Mouse (Mus musculus): ENCODE data around the gene Ppp1r12a. TPM values are rescaled to one million over a fixed set of nuclear protein-coding genes. Genes with fewer than 3 reads are reported as not detected.

Gene Ppp1r12a
- total RNA-seq (2021): 100 to 1,000 TPM; 102 to 127 TPM
- long read RNA-seq, experiment 1, partial matches to known transcripts: 17 of 30 reads
- long read RNA-seq, experiment 1, other reads (novel, unspliced or antisense): 13 of 30 reads
- long read RNA-seq, experiment 2, partial matches to known transcripts: 0 of 2 reads
- long read RNA-seq, experiment 2, other reads (novel, unspliced or antisense): 2 of 2 reads

DNA sequence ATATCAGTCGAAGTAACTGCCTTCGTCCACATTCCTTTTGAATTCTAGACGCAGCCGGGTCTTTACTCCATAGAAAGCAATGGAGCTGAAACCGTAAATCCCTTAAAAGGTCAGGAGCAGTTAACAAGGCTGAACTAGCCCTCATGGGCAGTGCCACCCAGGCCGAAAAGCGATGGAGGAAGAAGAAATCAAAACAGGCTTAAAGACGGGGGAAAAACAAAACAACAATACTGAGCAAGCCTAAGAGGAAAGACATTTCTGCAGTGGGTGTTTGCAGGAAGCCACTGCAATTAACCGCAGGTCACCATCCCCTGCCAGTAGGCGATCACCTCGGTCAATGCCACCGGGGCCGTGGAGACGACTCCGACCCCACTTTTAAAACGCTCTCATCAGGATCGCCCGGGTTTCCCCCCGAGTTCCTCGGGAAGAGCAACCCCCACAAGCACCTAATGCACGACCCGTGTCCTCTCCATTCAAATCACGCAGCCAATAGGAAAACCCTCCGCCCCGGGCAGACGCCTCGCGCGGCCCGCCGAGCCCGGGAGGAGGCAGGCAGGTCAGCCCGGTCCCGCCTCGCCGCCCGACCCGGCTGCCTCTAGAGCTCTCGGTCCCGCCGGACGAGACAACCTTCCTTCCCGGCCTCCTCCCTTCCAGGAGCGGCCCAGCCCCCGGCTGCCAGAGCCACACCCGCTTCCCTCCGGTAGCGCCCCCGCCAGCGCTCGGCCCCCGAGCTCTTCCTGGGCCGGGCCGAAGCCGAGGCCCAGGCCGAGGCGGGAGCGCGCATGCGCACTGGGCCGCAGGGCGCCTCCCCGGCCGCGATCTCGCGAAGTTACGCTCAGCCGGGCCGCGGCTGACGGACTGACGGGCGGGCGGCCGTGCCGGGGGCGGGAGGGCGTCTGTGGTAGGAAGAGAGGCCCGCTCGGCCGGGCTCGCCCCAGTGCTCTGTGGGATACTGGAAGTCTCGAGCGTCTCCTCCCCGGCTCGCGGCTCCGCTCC, at the start of gene Ppp1r12a:
Gene Ppp1r12a, plus strand, starts transcription at position 933 of the 996 bp plus-strand sequence.
- DNase-seq: peak; percentile 97 to 98

DNA sequence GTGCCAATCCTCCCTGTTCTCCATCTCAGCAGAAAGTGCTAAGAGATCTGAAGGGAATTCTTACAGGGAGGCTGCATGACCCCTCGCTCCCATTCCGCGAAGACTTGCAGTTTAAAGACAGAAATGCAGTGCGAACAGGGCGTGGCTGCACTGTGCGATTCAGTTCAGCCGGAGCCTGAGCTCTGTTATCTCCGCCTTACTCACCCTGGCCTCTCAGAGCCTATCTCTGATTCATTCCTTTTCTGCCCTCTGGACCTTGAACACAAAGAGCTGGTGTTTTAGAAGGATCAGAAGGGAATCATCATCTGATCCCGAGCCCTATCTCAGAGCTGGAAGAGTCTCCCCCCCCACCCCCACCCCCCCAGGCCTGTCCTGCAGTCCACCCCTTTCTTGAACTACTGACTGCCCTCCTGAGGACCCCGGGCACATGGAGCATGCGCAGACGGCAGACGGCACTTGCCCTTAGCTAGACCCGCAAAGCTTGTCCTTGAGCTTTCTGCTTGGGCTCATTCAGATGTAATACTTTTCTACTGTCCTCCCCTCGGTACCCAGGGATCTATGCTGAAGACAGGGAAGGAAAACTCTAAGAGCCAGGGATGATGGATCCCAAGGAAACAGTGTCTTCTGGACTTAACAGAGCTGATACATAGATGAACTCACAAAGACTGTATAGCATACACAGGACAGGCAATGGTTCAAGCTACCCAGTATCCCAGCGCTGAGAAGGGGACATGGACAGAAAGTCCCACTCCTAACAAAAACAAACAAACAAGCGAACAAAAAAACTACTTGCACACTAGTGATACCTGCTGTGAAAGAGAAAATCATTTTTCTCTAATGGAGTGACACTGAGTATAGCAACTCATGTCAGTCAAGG, 48.4 kb upstream of the Ppp1r12a start:
- peak; percentile 68 to 73 for DNase-seq

DNA sequence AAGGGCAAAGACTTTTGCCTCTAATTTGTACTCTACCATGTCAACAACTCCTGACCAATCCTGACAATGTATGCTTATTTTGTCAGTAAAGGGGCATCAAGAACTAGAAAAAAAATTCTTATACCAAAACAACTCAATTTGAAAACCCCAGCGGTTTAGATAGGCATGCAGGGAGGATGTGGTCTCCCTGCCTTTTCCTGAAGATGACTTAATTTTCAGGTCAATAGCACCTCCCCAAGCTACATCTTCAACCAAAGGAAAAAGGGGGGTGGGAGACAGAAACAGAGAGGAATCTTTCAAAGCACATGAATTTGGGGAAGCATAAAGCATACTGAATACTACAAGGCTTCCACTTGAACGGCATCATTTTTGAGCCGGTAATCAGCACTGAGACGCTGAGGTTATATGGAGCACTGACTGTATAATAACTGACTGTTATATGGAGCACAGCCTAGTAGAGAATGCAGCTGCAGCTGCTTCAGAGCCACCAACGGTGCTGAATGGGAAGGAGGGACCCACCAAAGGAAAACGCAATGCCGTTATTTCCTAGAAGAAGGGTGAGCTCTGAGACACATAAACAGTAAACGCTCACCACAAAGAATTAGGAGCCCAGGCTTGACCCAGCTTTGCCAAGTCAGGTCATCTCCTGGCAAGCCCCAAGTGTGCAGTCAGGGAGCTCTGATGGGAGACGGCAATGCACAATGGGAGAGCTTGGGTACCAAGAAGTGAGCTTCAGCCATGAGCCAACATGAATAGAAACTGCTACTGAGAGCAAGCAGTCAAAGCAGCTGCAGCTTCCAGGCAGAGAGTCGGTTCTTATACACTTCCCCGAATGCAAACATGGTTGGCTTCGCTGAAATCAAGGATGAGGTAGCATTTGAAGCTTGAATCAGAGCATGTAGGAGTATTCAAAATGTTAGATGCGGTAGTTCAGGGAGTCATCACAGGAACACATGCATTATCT, 43.5 kb upstream of the Ppp1r12a start:
- DNase-seq: no peak

GRCm38 (mm10) chr10:108119416-108119815, 42.6 kb upstream of the Ppp1r12a start:
- DNase-seq: no peak

GRCm38 (mm10) chr10:108124934-108125599, 36.9 kb upstream of the Ppp1r12a start:
- no peak for DNase-seq

DNA sequence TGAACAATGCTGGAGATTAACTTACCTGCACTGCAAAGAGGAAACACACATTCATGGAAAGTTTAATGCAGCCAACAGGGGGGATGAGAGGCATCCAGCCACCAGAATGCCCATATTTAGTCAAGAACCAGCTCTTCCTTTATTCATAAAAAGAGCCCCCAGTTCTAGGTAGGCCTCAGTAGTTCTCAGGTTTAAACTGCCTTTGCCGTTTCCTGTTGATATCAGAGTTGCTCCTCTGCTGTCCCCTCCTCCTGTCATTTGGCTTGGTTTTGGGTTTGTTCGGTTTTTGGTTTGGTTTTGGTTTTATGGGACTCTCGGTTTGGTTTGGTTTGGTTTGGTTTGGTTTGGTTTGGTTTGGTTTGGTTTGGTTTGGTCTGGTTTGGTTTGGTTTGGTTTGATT, 32.8 kb upstream of the Ppp1r12a start:
- no peak for DNase-seq

DNA sequence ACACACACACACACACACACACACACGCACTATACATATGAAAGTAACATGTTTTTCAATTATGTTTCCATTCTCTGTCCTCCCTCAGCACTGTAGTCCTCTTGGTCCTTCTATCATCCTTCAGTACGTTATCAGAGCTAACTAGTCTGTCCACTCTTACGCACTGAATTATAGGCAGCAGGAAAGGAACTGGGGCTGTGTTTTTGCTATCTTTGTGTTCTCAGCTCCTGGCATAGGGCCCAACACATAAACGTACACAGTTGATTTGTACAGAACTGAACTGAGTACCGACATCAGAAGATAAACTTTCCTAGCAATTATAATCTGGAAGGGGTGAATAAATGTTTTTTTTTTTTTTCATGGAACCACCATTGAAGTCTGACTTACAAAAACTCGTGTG, 30.1 kb upstream of the Ppp1r12a start:
- peak in 1 of 2 experiments; percentile 17 for DNase-seq

- no peak for DNase-seq
These were observed 28.7 kb upstream of the Ppp1r12a start for GRCm38 (mm10) chr10:108133253-108133652.

DNA sequence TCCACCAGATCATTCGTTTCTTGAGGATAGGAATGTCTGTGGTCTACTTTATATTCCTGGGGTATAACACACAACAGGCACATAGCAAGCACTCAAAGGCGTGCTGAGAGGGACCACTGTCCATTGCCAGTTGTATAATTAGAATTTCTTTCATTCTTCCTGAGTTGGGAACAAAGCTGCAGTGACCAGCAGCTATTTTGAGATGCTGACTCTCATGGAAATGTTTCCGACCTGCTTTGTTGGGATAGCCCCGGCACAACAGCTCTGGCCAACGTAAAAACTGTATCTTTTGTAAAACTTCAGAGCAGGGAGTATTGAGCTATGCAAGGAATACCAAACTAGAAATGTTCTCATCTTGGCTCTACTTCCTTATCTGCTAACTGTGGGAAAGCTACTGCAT, 28.2 kb upstream of the Ppp1r12a start:
- no peak for DNase-seq

GRCm38 (mm10) chr10:108138347-108138746, 23.6 kb upstream of the Ppp1r12a start:
- no peak for DNase-seq

DNA sequence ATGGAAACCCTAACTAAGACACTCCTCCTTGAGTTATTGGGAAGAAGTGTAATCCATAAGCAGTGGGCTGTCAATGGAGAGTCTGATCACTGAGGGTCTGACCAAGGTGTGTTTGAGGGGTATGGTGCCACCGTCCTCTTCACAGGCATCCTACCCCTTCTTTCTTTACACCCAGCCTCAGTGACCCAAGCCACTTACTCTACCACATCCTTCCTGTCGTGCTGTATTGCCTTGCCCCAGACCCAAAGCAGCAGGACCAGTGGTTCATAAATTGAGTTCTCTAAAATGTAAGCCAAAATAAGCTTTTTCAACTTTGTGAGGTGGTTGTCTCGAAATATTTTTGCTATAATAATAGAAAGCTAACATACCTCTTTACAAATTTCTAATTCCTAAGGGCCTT, 22.2 kb upstream of the Ppp1r12a start:
- no peak for DNase-seq

DNA sequence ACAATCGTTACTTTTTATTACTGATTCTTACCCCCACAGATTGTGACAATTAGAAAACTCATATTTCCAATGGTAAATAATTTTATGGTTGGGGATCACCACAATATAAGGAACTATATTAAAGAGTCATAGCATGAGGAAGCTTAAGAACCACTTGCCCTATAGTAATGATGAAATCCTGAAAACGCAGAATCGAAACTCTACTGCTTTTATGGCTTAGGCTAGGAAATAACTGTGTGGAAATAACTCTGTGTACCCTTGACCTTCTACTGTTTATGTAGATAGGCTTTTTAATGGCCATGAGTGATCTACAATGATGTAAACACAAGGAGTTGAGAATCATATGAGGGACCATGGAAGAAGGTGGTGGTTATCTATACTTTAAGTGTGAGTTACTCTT, 21.3 kb upstream of the Ppp1r12a start:
- DNase-seq: no peak

- DNase-seq: peak; percentile 70 to 75
These were observed 17.9 kb upstream of the Ppp1r12a start for GRCm38 (mm10) chr10:108143991-108144525.

DNA sequence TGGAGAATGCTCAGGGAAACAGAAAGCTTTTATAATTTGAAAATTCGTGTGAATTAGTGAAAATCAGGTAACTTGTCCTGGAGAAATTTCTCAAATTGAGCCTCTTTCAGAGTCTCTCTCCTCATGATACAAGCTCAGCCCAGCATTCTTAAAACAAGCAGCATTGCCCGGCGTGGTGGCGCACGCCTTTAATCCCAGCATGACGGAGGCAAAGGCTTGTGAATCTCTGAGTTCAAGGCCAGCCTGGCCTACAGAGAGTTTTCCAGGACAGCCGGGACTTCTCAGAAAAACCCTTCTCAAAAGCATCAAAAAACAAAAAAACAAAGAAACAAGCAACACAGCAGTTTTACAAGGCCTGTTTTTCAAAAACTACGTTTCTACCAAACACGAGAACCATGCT, 16.3 kb upstream of the Ppp1r12a start:
- peak; percentile 25 to 42 for DNase-seq

GRCm38 (mm10) chr10:108147031-108147430, 15.0 kb upstream of the Ppp1r12a start:
- no peak for DNase-seq

- peak; percentile 25 to 40 for DNase-seq
These were observed 8.7 kb upstream of the Ppp1r12a start for GRCm38 (mm10) chr10:108153301-108153700.

GRCm38 (mm10) chr10:108155042-108155686, 6.8 kb upstream of the Ppp1r12a start:
- DNase-seq: peak; percentile 61 to 70

- no peak for DNase-seq
These were observed 6.3 kb upstream of the Ppp1r12a start for GRCm38 (mm10) chr10:108155687-108156067.

DNA sequence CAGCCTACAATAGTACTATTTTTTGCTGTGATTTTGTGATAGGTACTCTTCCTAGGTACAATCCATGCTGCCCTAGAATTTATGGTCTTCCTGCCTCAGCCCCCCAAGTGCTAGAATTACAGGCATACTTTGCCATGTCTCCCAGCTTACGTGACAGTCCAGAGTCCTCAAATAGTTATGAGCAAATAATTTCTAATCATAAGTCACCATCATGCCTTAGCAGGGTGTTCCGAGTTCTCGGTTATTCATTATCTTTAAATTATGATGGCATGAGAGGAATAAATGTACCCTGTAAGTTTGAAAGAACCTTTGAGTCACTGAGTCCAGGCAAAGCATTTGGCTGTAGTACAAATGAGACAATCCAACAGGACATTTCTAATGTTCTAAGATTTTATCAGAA, 5.9 kb upstream of the Ppp1r12a start:
- no peak for DNase-seq

DNA sequence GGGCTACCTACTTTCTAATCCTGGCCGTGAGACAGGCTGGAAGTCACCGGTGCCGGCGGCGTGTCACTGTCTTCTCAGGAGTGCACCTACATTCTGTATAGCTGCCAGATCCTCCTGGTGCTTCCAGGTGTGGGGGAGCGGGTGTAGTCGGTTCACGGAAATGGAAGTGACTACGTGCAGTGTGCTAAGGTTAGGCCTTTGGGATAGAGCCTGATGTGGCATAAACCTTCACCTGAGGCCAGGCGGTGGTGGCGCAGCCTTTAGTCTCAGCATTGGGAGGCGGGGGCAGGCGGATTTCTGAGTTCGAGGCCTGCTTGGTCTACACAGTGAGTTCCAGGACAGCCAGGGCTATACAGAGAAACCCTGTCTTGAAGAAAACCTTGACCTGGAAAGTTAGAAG, 3.0 kb upstream of the Ppp1r12a start:
- DNase-seq: no peak

Data from adrenal gland, postnatal 36 days (tissue).